Mouse (Mus musculus) spleen, adult 2 months (tissue): ENCODE results near the gene Larp4.

Experiments
- CTCF ChIP-seq: fragments of 200-500 bp; IDR thresholded peaks from 2 replicates; pipeline ENCODE4 v1.5.1; 2011; ENCODE audit warnings: mild to moderate bottlenecking, inconsistent platforms; ENCODE audit not compliant: insufficient read depth, insufficient read length, insufficient replicate concordance; ENCODE audit errors: extremely low read depth
- POLR2A ChIP-seq: fragments of 200-500 bp; IDR thresholded peaks from 2 replicates; pipeline ENCODE4 v1.6.1; 2011; ENCODE audit warnings: low read depth, low read length, inconsistent platforms

- TF ChIP-seq POLR2A (no peak), CTCF (no peak)
Measured at GRCm38 (mm10) chr15:99979715-99980114, 9.8 kb downstream of the Larp4 start.
